Mouse (Mus musculus): ENCODE data around the gene Ppp1ca.

Gene Ppp1ca

DNA sequence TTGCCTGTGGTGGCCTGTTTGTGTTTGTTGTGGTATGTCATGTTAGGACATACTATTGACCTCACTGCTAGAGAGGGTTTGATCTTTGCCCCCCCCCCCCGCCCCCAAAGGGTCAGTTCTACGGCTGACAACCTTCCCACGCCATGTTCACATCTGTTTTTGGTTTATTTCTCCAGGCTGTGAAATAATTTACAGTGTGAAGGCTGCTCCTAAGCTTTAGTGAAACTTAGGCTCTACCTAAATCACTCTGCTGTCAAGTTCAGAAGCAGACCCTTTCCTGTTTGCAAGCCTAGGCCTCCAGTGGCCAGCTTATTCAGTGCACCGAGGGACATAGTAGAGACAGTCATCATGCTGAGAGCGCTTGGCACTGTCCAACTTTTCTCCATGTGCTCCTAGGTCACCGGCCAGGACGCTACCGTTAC lies 48.4 kb downstream of the Ppp1ca start:
- DNase-seq = peak in 1 of 2 experiments; percentile 26

DNA sequence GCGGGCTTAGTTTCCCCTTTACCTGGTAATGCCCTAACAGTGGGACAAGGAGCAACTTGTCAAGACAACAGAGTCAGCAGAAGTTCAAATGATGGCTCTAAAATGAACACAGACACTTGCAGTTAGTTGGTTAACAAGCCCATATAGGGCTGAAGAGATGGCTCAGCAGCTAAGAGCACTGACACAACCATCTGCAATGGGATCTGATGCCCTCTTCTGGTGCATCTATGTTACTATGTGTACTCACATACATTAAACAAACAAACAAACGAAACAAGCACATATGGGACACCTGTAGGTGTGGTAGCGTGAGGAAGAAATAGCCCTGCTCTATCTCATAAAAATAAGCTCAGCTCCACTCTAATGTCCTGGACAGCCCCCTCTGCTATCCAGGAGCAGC lies 50.6 kb downstream of the Ppp1ca start:
- DNase-seq = no peak

DNA sequence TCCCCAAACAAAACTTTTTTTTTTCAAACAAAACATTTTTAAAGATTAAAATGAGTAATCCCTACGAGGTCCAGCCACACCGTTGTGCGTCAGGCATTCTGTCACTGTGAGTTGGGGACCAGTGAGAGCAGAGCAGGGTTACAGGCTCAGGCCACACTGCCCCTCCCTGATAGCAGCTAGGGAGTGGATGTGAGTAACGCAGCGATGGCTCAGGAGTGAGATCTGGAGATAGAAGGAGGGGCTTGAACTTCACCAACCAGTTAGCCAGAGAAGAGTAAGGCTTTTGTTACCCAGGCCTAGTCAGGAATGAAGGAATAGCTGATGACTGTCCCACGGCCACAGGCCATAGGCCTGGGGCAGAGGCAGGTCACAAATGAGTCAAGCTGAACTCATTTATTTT lies 52.9 kb downstream of the Ppp1ca start:
- no peak for DNase-seq

Measured in kidney, postnatal 4 days (tissue).